Mouse (Mus musculus) left cerebral cortex, postnatal 14 days (tissue): Measurements from ENCODE around the gene Unk. TPM values are rescaled to one million over a fixed set of nuclear protein-coding genes. Genes with fewer than 3 reads are reported as not detected.
"Not testable (repeated sequence)": the region's sequence is repeated elsewhere in the genome, so short reads cannot be mapped to it uniquely, and the experiment has no call there.

ENCODE experiments used
- DNase-seq, 2 experiments: peaks; one replicate each; pipeline ENCODE4 v3.0.0; 2021 to 2022; ENCODE audit warnings: low spot score in 2 of 2, mixed read lengths in 1 of 2
- intact Hi-C: fragments of 180-260 bp; cut with DNase I; formaldehyde crosslinking; loops from one replicate; pipeline ENCODE4 v1.15.1; 2025
- total RNA-seq, 2 experiments: library from RNA; stranded (reverse); gene quantifications; 2 replicates each; pipeline ENCODE4 v1.2.3; 2021

Unk gene
- total RNA-seq, 2 experiments from 2014 or later: 23.8 to 25.5 TPM

DNA sequence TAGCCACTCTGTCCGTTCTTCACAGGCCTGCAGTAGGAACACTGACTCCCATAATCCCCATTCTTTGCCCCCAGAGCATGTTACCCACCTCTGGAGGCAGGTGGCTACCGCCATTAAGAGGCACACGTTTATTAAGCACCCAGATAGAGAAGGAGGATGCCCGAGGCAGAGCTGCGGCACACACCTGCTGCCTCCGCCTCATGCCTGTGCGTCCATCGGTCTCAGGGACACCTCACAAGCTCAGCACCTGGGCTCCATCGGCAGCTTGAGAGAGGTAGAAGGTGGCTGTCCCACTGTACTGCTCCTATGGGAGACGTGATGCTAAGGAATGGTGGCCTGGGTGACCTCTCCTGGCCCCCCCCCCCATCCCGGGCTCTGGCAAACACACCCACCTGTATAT is 21.7 kb upstream of the Unk start:
- intact Hi-C loops: no loop called here
- no peak for DNase-seq

- intact Hi-C loops: no loop called here
- DNase-seq: no peak
Observed at GRCm38 (mm10) chr11:116008832-116009375, 21.2 kb upstream of the Unk start.

- intact Hi-C loops: no loop called here
- no peak for DNase-seq
Observed at GRCm38 (mm10) chr11:116009661-116010060, 20.5 kb upstream of the Unk start.

GRCm38 (mm10) chr11:116010146-116010545 is 20.0 kb upstream of the Unk start:
- no peak for DNase-seq
- intact Hi-C loops: no loop called here

- intact Hi-C loops: no loop called here
- DNase-seq: no peak
Observed at GRCm38 (mm10) chr11:116010948-116011347, 19.2 kb upstream of the Unk start.

- intact Hi-C loops: no loop called here
- DNase-seq: no peak
Observed at GRCm38 (mm10) chr11:116011529-116012261, 18.4 kb upstream of the Unk start.

- peak; percentile 82 to 86 for DNase-seq
- intact Hi-C loops: no loop called here
Observed at GRCm38 (mm10) chr11:116012262-116012947, 17.7 kb upstream of the Unk start, which contains the start of gene Galk1. TSS of gene Galk1 (minus strand) at chr11:116012719.

GRCm38 (mm10) chr11:116014821-116015220 is 15.3 kb upstream of the Unk start:
- intact Hi-C loops: loop anchor here (5.0 kb wide), 1 partner anchor 67 kb away; no protein-coding TSS in a partner anchor
- no peak for DNase-seq

DNA sequence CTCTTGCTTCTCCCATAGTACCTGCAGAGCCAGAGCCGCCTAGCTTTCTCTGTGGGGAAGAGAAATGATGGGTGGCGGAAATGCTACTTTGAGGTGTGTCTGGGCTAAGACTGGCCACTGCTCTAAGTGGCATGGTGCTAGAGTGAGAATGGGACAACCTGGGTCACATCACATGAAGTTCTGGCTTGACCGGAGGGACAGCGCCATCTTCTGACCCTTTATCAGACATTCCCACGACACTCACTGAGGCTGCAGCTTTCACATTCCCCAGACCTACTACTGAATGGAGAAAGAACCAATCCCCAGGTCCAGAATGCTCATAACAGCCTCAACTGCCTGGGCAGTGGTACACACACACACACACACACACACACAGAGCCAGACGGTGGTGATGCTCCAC is 12.0 kb upstream of the Unk start:
- DNase-seq: peak in 1 of 2 experiments; percentile 51
- intact Hi-C loops: loop anchor here (5.0 kb wide), 1 partner anchor 64 kb away; no protein-coding TSS in a partner anchor

GRCm38 (mm10) chr11:116018867-116019266 is 11.3 kb upstream of the Unk start:
- not testable (repeated sequence) for DNase-seq
- intact Hi-C loops: loop anchor here (5.0 kb wide), 1 partner anchor 63 kb away; no protein-coding TSS in a partner anchor

- intact Hi-C loops: loop anchor here (5.0 kb wide), 1 partner anchor 63 kb away; no protein-coding TSS in a partner anchor
- no peak for DNase-seq
Observed at GRCm38 (mm10) chr11:116019360-116019791, 10.7 kb upstream of the Unk start.

- DNase-seq: no peak
- intact Hi-C loops: loop anchor here (5.0 kb wide), 2 partner anchors 62 to 112 kb away; partner anchors contain the start of gene Trim65
Observed at GRCm38 (mm10) chr11:116019976-116020411, 10.1 kb upstream of the Unk start.

DNA sequence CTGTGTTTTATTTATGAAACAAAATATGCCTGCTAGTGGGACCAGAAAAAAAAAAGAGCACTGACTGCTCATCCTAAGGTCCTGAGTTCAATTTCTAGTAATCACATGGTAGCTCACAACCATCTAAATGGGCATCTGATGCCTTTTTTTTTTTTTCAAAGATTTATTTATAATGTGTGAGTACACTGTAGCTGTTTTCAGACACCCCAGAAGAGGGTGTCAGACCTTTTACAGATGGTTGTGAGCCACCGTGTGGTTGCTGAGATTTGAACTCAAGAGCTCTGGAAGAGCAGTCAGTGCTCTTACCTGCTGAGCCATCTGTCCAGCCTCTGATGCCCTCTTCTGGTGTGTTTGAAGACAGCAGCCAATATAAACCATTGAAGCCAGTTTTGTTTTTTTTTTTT is 9.6 kb upstream of the Unk start:
- intact Hi-C loops: loop anchor here (5.0 kb wide), 1 partner anchor 112 kb away; the partner anchor contains the start of gene Trim65
- peak in 1 of 2 experiments; percentile 63 for DNase-seq

DNA sequence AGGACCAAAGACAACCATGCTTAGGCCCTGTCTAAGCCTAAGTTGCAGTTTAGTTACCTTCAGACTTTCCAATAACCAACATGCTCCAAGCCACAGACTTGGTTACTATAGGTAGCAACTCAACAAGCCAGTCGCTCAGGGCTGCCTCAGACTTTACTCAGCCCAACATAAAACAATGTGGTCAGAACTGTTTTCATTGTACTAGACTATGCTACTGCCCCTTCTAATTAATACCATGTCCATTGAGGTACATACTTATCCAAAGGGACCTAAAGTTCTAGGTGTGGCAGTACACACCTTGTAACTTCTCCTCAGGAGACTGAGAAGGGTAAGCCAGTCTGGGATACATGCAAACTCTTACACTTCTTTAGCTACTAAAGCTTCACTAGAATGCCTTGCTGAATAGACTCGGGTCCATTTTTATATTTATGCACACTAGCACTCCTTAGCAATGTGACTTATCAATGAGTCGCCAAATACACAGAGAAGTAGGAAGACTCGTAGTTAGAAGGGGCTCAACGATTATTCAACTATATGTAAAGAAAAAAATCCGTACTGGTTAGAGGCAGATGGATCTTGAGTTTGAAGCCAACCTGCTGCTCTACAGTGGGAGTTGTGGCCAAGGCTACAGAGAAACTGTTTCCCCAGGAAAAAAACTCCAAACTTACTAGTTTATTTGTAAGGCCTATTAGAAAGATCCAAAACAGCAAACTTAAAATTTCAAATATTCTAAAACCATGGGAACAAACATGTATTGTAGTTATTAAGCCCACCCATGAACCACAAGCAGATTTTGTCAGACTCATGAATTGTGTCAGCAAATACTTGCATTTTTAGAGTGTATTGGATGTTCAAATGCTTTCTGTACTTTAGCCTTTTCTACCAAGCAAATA is 8.5 kb upstream of the Unk start:
- intact Hi-C loops: loop anchor here (5.0 kb wide), 1 partner anchor 111 kb away; the partner anchor contains the start of gene Trim65
- no peak for DNase-seq

DNA sequence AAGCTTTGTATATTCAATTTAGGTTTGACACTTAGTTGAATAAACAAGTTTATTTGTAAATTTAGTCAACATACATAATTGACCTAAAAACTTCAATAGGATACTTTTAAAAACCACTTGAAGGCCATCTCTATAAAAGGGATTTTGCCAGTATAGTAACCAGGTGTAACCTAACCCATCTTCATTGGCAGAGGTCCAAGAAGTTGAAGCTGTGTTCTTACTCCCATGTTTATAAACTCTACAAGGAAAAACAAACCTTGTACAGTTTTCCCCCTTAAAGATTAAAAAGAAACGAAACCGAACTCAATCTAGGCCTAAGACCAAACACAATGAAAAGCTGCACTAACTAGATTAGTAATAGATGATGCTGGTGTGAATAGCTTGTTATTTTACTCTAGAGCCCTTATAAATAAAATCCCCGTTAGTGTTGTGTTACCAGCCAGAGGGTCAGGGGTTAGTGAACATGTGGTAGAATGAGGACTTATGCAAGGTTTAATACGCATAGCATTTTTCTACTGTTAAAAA is 7.8 kb upstream of the Unk start:
- no peak for DNase-seq
- intact Hi-C loops: loop anchor here (5.0 kb wide), 1 partner anchor 110 kb away; the partner anchor contains the start of gene Trim65

DNA sequence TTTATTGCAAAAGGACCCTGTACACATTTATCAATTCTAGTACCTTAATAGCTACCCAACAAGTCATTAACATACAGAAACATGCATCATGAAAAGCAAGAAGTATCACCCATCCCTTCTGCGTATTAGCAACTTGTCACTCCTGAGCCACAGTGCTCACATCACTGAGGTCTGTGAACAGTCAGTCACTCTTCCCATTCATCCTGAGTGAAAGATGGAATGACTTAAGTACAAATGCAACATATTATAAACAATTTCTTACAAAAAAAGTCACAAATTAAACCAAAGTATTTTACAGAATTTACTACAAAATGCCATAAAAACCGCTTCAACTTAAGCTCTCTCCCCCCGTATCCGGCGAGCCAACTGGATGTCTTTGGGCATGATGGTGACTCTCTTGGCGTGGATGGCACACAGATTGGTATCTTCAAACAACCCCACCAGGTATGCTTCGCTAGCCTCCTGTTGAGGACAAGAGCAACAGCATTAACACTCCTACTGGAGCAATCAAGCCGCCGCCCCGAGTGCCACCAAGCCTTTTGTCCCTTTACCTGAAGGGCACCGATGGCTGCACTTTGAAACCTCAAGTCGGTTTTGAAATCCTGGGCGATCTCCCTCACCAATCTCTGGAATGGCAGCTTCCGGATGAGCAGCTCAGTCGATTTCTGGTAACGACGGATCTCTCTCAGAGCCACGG is 6.9 kb upstream of the Unk start:
- not testable (repeated sequence) for DNase-seq
- intact Hi-C loops: loop anchor here (5.0 kb wide), 1 partner anchor 109 kb away; the partner anchor contains the start of gene Trim65

- intact Hi-C loops: loop anchor here (5.0 kb wide), 1 partner anchor 108 kb away; the partner anchor contains the start of gene Trim65
- peak; percentile 58 to 69 for DNase-seq
Observed at GRCm38 (mm10) chr11:116023771-116024355, 6.3 kb upstream of the Unk start.
